Mouse (Mus musculus): ENCODE data around the gene Lgals2. TPM values are rescaled to one million over a fixed set of nuclear protein-coding genes. Genes with fewer than 3 reads are reported as not detected.

Lgals2 gene
- polyA plus RNA-seq, 1 experiment from 2014 or later, result 0.53 TPM

DNA sequence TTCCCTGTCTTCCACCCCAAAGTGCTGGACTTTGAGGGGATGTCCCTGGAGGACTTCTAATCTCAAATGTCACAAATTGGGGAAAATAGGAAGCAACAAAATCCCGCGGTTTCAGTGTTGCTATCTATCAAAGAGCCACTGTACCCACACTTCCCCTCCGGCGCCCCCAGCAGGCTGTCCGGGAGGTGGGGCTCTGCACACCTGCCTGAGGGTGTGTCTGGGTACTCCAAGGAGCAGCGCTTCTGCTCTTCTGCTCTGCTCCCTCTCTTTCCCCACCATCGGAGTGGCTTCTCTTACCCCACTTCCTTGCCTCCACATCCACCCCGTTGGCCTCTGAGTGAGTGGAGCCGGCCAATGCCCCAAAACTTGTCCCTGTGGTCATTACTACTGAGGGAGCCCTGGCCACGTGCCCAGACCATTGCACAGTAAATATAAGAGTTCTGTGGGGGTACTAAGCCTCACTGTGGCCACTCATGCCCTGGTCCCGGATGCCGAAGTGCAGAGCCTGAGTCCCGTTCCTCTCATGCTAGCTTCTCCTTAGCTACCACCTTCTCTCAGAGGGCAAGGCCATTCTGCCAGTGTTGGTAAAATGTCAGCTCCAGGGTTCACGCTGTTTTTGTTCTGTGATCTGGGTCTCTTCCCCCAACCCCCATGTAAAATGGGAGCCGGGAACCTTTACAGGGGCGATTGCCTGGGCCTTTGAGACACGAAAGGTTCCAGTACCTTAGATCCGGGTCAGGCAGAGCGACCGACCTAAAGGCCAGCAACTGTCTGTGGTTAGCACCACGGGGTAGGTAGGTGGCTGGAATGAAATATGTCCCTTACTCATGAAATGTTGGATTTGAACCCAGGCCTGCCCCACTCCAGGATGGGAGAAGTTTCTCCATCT, 11.5 kb downstream of the Lgals2 start:
- H3K36me3 ChIP-seq (ENCODE audit: control insufficient read depth, insufficient read depth, low read length), result peaks cover 11% of the 10 kb centered on the region; the same call in 1 of the 2 replicates
- H3K27me3 ChIP-seq (ENCODE audit: control insufficient read depth, insufficient read depth, low read length), result peaks cover 8% of the 10 kb centered on the region
- no peak for ATAC-seq (ENCODE audit: low FRiP score, low TSS enrichment)
- H3K27ac ChIP-seq (ENCODE audit: low read depth, low read length), result peak overlapping the region; percentile 91
- peak overlapping the region; percentile 89 for H3K9ac ChIP-seq (ENCODE audit: low read depth, low read length)
- peak overlapping the region; percentile 68 for H3K4me3 ChIP-seq (ENCODE audit: low read length)
- peaks cover 48% of the 10 kb centered on the region for H3K4me1 ChIP-seq (ENCODE audit: control insufficient read depth, insufficient read depth, low read length)
- no peaks in the 10 kb centered on the region for H3K9me3 ChIP-seq (ENCODE audit: control insufficient read depth, low read length)
- H3K4me2 ChIP-seq (replicated peaks; ENCODE audit: low read depth, low read length), result peak overlapping the region; percentile 83
- 35% methylated on average over 21 of the region's 21 CpGs for WGBS

DNA sequence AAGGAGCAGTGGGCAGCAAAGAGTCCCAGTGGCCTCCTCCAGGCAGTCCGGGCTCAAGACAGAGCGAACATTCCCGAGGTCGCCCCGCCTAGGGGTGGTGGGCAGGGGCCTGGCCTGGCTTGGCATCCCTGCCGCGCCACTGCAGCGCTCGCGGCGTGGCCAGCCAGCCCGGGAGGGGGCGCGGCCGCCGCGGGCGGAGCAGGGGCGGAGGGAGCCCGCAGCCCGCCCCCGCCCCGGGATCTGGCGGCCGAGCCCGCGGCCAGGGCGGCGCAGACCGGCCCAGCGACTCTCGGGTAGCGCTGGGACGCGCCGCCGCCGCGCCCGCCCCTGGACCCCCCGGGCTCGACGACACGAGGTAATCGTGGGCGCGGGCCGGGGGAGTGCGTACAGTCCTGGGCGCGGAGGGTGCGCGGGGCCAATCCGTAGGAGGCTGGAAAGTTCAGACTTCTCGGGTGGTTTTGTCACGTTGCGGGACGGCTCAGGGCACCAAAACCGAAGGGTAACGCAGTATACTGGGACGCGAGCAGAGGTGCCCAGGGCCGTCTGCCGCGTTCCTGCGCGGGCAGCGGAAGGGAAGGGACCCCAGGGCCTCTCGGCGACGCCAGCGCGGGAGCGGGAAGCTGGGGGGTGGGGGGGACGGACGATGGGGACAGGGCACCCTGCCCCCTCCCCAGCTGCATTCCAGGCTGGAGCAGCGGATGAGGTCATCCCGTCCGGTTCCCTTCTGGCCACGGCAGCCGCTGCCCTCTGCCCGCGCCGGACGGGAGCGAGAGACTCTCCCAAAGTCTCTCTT, 12.8 kb downstream of the Lgals2 start, which contains the start of gene Cdc42ep1:
TSS of gene Cdc42ep1 (plus strand) at position 254 of the 793 bp plus-strand sequence.
- Histone ChIP-seq H3K27ac (ENCODE audit: low read depth, low read length) (peak within 1 kb of the TSS; percentile 91), H3K4me1 (ENCODE audit: control insufficient read depth, insufficient read depth, low read length) (peaks cover 48% of the 10 kb centered on the region), H3K9ac (ENCODE audit: low read depth, low read length) (peak within 1 kb of the TSS; percentile 89), H3K4me2 (replicated peaks; ENCODE audit: low read depth, low read length) (peak within 1 kb of the TSS; percentile 83), H3K9me3 (ENCODE audit: control insufficient read depth, low read length) (no peaks in the 10 kb centered on the region), H3K36me3 (ENCODE audit: control insufficient read depth, insufficient read depth, low read length) (peaks cover 6% of the 10 kb centered on the region; the same call in 1 of the 2 replicates), H3K27me3 (ENCODE audit: control insufficient read depth, insufficient read depth, low read length) (peaks cover 8% of the 10 kb centered on the region), H3K4me3 (ENCODE audit: low read length) (peak within 1 kb of the TSS; percentile 68)
- WGBS, result under 1% methylated on average over 74 of the region's 86 CpGs
- peak; percentile 65 for ATAC-seq (ENCODE audit: low FRiP score, low TSS enrichment)

DNA sequence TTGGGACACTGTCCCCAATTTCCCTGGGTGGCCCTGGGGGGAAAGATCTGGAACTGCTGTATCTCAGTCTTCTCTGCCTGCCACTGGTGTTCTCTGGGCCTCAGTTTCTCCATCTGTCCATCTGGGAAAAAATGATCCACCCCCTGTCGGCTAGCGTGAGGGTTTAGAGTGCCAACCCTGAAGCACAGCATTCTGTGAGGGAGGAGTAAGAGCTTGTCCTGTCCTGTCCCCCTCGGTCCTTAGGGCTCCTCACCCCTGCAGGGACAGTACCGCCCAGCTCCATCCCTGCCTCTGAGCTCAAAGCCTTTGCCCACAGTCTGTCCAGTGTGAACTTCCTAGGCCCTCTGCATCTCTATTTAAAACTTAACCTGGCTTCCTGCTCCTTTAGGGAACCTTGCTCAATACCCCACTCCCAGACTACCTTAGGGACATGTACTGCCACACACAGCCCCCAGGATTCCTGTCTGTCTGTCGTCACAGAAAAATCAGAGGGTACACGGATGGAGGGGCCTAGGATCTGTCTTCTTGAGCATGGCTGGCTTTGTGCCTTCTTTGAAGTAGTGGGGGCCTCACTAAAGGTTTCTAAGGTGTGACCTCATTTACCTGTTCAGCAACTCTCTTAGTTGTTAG, 14.1 kb downstream of the Lgals2 start:
- H3K4me1 ChIP-seq (ENCODE audit: control insufficient read depth, insufficient read depth, low read length), result peaks cover 49% of the 10 kb centered on the region
- H3K9ac ChIP-seq (ENCODE audit: low read depth, low read length), result no peak overlapping the region
- H3K27ac ChIP-seq (ENCODE audit: low read depth, low read length), result no peak overlapping the region
- H3K36me3 ChIP-seq (ENCODE audit: control insufficient read depth, insufficient read depth, low read length), result no peaks in the 10 kb centered on the region
- ATAC-seq (ENCODE audit: low FRiP score, low TSS enrichment), result no peak
- H3K4me2 ChIP-seq (replicated peaks; ENCODE audit: low read depth, low read length), result no peak overlapping the region
- peaks cover 8% of the 10 kb centered on the region for H3K27me3 ChIP-seq (ENCODE audit: control insufficient read depth, insufficient read depth, low read length)
- WGBS, result 61% methylated on average over 6 of the region's 6 CpGs
- H3K9me3 ChIP-seq (ENCODE audit: control insufficient read depth, low read length), result no peaks in the 10 kb centered on the region
- no peak overlapping the region for H3K4me3 ChIP-seq (ENCODE audit: low read length)

DNA sequence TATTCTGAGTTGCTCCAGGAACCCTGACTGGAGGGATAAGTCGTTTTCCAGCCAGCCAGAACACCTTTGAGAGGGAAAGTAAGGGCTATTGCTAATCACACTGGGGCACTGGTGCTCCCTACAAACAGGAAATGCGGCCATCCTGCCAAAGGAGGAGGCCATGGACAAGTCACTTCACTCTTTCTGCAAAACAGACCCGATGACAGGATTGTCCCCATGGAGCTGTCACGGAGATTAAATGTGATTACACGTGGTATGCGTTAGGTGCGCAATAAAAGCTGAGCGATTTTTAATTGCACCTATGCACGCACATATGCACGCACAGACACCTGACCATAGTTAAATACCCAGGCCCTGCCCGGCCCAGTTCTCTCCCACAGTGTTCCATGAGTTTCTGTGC, 14.6 kb downstream of the Lgals2 start:
- ATAC-seq (ENCODE audit: low FRiP score, low TSS enrichment), result no peak
- no peaks in the 10 kb centered on the region for H3K36me3 ChIP-seq (ENCODE audit: control insufficient read depth, insufficient read depth, low read length)
- peaks cover 8% of the 10 kb centered on the region for H3K27me3 ChIP-seq (ENCODE audit: control insufficient read depth, insufficient read depth, low read length)
- no peak overlapping the region for H3K9ac ChIP-seq (ENCODE audit: low read depth, low read length)
- no peak overlapping the region for H3K4me3 ChIP-seq (ENCODE audit: low read length)
- H3K4me1 ChIP-seq (ENCODE audit: control insufficient read depth, insufficient read depth, low read length), result peaks cover 50% of the 10 kb centered on the region
- H3K4me2 ChIP-seq (replicated peaks; ENCODE audit: low read depth, low read length), result no peak overlapping the region
- 54% methylated on average over 11 of the region's 11 CpGs for WGBS
- no peaks in the 10 kb centered on the region for H3K9me3 ChIP-seq (ENCODE audit: control insufficient read depth, low read length)
- peak overlapping the region; percentile 65; the same call in 1 of the 2 replicates for H3K27ac ChIP-seq (ENCODE audit: low read depth, low read length)

DNA sequence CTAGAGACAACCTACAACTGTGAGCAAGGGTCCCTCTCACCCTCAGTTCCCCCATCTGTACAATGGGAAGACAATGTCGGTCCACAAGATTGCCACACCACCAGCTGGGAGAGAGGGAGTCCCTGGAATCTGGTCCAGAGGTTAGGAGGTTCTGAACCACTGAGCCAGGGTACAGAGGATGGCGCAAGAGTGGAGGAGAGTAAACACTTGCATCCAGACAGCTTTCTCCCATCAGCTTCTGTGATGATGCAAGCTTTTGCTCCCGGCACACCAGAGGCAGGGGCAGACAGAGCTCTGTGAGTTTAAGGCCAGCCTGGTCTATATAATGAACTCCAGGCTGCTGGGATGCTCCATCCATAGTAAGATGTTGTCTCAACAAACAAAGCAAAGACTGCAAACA, 15.1 kb downstream of the Lgals2 start:
- Histone ChIP-seq H3K4me1 (ENCODE audit: control insufficient read depth, insufficient read depth, low read length) (peaks cover 50% of the 10 kb centered on the region), H3K36me3 (ENCODE audit: control insufficient read depth, insufficient read depth, low read length) (no peaks in the 10 kb centered on the region), H3K4me2 (replicated peaks; ENCODE audit: low read depth, low read length) (no peak overlapping the region), H3K9me3 (ENCODE audit: control insufficient read depth, low read length) (no peaks in the 10 kb centered on the region), H3K27ac (ENCODE audit: low read depth, low read length) (peak overlapping the region; percentile 65; the same call in 1 of the 2 replicates), H3K27me3 (ENCODE audit: control insufficient read depth, insufficient read depth, low read length) (peaks cover 8% of the 10 kb centered on the region), H3K4me3 (ENCODE audit: low read length) (no peak overlapping the region), H3K9ac (ENCODE audit: low read depth, low read length) (0 out of 2 replicates have a peak overlapping the region, but pooled peaks have one; percentile 12)
- WGBS, result 49% methylated on average over 3 of the region's 3 CpGs
- ATAC-seq (ENCODE audit: low FRiP score, low TSS enrichment), result no peak

DNA sequence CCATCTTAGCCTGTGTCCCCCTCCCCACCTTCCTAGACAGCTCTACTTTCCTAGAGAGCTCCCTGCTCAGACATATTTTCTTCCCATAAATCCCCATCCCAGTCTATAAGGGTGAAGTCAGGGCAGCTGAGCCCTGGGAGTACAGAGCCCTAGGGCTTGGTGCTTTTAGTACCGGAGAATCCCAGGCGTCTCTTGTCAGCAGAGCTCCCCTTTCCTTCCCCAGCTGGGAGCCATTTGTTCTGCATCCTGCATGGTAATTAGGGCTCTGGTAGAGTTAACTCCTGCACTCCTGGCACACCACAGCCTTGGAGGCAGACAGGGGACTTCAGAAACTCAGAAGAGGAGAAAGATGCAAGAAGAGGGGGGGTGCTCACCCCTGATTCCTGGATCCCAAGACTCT, 15.6 kb downstream of the Lgals2 start:
- Histone ChIP-seq H3K27me3 (ENCODE audit: control insufficient read depth, insufficient read depth, low read length) (peaks cover 8% of the 10 kb centered on the region), H3K9ac (ENCODE audit: low read depth, low read length) (0 out of 2 replicates have a peak overlapping the region, but pooled peaks have one; percentile 12), H3K36me3 (ENCODE audit: control insufficient read depth, insufficient read depth, low read length) (no peaks in the 10 kb centered on the region), H3K27ac (ENCODE audit: low read depth, low read length) (peak overlapping the region; percentile 65; the same call in 1 of the 2 replicates), H3K4me2 (replicated peaks; ENCODE audit: low read depth, low read length) (no peak overlapping the region), H3K4me1 (ENCODE audit: control insufficient read depth, insufficient read depth, low read length) (peaks cover 50% of the 10 kb centered on the region), H3K9me3 (ENCODE audit: control insufficient read depth, low read length) (no peaks in the 10 kb centered on the region), H3K4me3 (ENCODE audit: low read length) (no peak overlapping the region)
- no peak for ATAC-seq (ENCODE audit: low FRiP score, low TSS enrichment)
- 3% methylated on average over 2 of the region's 2 CpGs for WGBS

DNA sequence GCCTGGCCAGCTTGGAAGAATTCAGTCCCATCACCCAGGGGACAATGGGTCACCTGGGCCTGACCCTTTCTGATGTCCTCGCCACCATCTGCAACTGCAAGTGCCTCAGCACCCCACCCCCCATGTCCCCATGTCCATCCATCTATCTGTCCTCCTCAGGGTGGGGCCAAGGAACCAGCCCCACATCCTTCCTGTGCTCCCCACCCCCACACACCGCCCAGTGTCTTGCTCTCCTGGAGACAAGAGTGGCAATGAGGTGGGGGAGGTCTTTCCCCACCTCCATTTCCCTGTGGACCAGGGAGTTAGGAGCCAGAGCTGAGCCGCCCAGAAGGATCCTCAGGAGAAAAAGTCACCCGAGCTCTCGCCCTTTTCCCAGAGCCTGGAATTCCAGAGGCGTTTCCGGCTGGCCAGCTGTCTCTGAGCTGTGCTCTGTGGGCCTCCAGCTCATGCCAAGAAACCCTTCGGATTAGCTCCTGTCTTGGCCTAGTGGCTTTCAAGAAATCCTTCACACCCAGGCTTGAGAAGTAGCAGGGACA, 19.2 kb downstream of the Lgals2 start:
- H3K9ac ChIP-seq (ENCODE audit: low read depth, low read length), result no peak overlapping the region
- H3K27ac ChIP-seq (ENCODE audit: low read depth, low read length), result peak overlapping the region; percentile 87
- no peaks in the 10 kb centered on the region for H3K36me3 ChIP-seq (ENCODE audit: control insufficient read depth, insufficient read depth, low read length)
- H3K9me3 ChIP-seq (ENCODE audit: control insufficient read depth, low read length), result no peaks in the 10 kb centered on the region
- H3K4me2 ChIP-seq (replicated peaks; ENCODE audit: low read depth, low read length), result no peak overlapping the region; the same call in 1 of the 2 replicates
- 30% methylated on average over 8 of the region's 8 CpGs for WGBS
- no peak overlapping the region for H3K4me3 ChIP-seq (ENCODE audit: low read length)
- no peaks in the 10 kb centered on the region; the same call in 1 of the 2 replicates for H3K27me3 ChIP-seq (ENCODE audit: control insufficient read depth, insufficient read depth, low read length)
- peaks cover 66% of the 10 kb centered on the region for H3K4me1 ChIP-seq (ENCODE audit: control insufficient read depth, insufficient read depth, low read length)
- ATAC-seq (ENCODE audit: low FRiP score, low TSS enrichment), result 0 out of 2 replicates have a peak, but pooled peaks have one; percentile 4

Data from kidney, embryonic 14.5 days (tissue).